12 mouse cellular contexts compared by ENCODE assay signal in genomic region chr2:75061456-75062188, GRCm38 (mm10).
DNase-seq lines count a peak whose midpoint lies in the region; ATAC-seq and TF ChIP-seq lines count a peak whose summit lies in the region.
"Had no signal": no experiment of that assay in that cellular context is flagged by ENCODE, and none has a peak within 500 bp of the region (broad histone marks: within the 10 kb centered on the region; RNA-seq: fewer than 3 reads in every experiment).

No protein-coding gene starts in this region.

- peak overlapping the region; percentile 40; the same call in 1 of the 2 replicates for H3K27ac ChIP-seq in forebrain, postnatal 0 days (ENCODE audit: low read depth, low read length)
- H3K27ac ChIP-seq in forebrain, embryonic 10.5 days, result no peak overlapping the region
- no peak overlapping the region for H3K27ac ChIP-seq in midbrain, embryonic 11.5 days (ENCODE audit: low read depth, low read length)
- no peak overlapping the region for H3K27ac ChIP-seq in midbrain, embryonic 10.5 days (replicated peaks)
- peak overlapping the region; percentile 73 for H3K27ac ChIP-seq in hindbrain, embryonic 14.5 days
- H3K27ac ChIP-seq in stomach, postnatal 0 days (replicated peaks), result no peak overlapping the region
- H3K27ac ChIP-seq: lung, embryonic 15.5 days had no signal

- H3K4me1 ChIP-seq in forebrain, postnatal 0 days (ENCODE audit: insufficient read depth), result no peaks in the 10 kb centered on the region
- H3K4me1 ChIP-seq in forebrain, embryonic 10.5 days, result peaks cover 49% of the 10 kb centered on the region
- H3K4me1 ChIP-seq in midbrain, embryonic 11.5 days (ENCODE audit: control insufficient read depth, insufficient read depth, low read length), result no peaks in the 10 kb centered on the region
- H3K4me1 ChIP-seq in midbrain, embryonic 10.5 days, result peaks cover 36% of the 10 kb centered on the region
- peaks cover 23% of the 10 kb centered on the region; the same call in 1 of the 2 replicates for H3K4me1 ChIP-seq in hindbrain, embryonic 14.5 days (replicated peaks; ENCODE audit: control insufficient read depth, insufficient read depth, low read length)
- no peaks in the 10 kb centered on the region for H3K4me1 ChIP-seq in stomach, postnatal 0 days (replicated peaks; ENCODE audit: control insufficient read depth, insufficient read depth)

- intact Hi-C loops in heart, postnatal 14 days (cut with DNase I), result no loop called here

- TF ChIP-seq CTCF in forebrain, postnatal 0 days (IDR thresholded peaks at IDR 0.05; ENCODE audit: low read depth), result no peak
- TF ChIP-seq CTCF in stomach, postnatal 0 days (IDR thresholded peaks at IDR 0.05; ENCODE audit: low read depth), result peak; percentile 17; the same call in 1 of the 2 replicates

- no peaks in the 10 kb centered on the region for H3K27me3 ChIP-seq in forebrain, postnatal 0 days (ENCODE audit: insufficient read depth, low read length)
- peaks cover 49% of the 10 kb centered on the region for H3K27me3 ChIP-seq in forebrain, embryonic 10.5 days (ENCODE audit: poor library complexity, severe bottlenecking)
- no peaks in the 10 kb centered on the region for H3K27me3 ChIP-seq in midbrain, embryonic 11.5 days (ENCODE audit: control insufficient read depth, insufficient read depth, low read length)
- H3K27me3 ChIP-seq in midbrain, embryonic 10.5 days (ENCODE audit: low read depth, poor library complexity, severe bottlenecking), result peaks cover 26% of the 10 kb centered on the region
- H3K27me3 ChIP-seq in hindbrain, embryonic 14.5 days (ENCODE audit: control insufficient read depth, insufficient read depth, low read length), result no peaks in the 10 kb centered on the region
- no peaks in the 10 kb centered on the region for H3K27me3 ChIP-seq in stomach, postnatal 0 days (ENCODE audit: control insufficient read depth, insufficient read depth, low read length)

- TF ChIP-seq EP300 in stomach, postnatal 0 days (optimal IDR thresholded peaks at IDR 0.05), result no peak

- H3K9me3 ChIP-seq in forebrain, postnatal 0 days (ENCODE audit: low read length), result no peaks in the 10 kb centered on the region
- no peaks in the 10 kb centered on the region for H3K9me3 ChIP-seq in forebrain, embryonic 10.5 days
- H3K9me3 ChIP-seq in midbrain, embryonic 11.5 days (ENCODE audit: control insufficient read depth, low read length), result no peaks in the 10 kb centered on the region
- H3K9me3 ChIP-seq in midbrain, embryonic 10.5 days (replicated peaks), result no peaks in the 10 kb centered on the region
- no peaks in the 10 kb centered on the region for H3K9me3 ChIP-seq in hindbrain, embryonic 14.5 days (ENCODE audit: control insufficient read depth, low read length)
- no peaks in the 10 kb centered on the region for H3K9me3 ChIP-seq in stomach, postnatal 0 days (ENCODE audit: control insufficient read depth, low read length)
- H3K9me3 ChIP-seq: lung, embryonic 15.5 days had no signal

- H3K9ac ChIP-seq in forebrain, postnatal 0 days, result no peak overlapping the region
- H3K9ac ChIP-seq in midbrain, embryonic 11.5 days (ENCODE audit: low read length), result no peak overlapping the region
- H3K9ac ChIP-seq in hindbrain, embryonic 14.5 days, result no peak overlapping the region
- no peak overlapping the region for H3K9ac ChIP-seq in stomach, postnatal 0 days (ENCODE audit: low read length)
- H3K9ac ChIP-seq: lung, embryonic 15.5 days had no signal

- H3K4me2 ChIP-seq in forebrain, postnatal 0 days (ENCODE audit: low read depth), result no peak overlapping the region
- no peak overlapping the region for H3K4me2 ChIP-seq in midbrain, embryonic 11.5 days
- peak overlapping the region; percentile 1 for H3K4me2 ChIP-seq in hindbrain, embryonic 14.5 days (replicated peaks)
- no peak overlapping the region for H3K4me2 ChIP-seq in stomach, postnatal 0 days (replicated peaks; ENCODE audit: low read depth)
- H3K4me2 ChIP-seq: heart, embryonic 11.5 days; lung, embryonic 15.5 days had no signal

- 53% methylated on average over 12 of the region's 12 CpGs for WGBS in forebrain, postnatal 0 days
- 75% methylated on average over 12 of the region's 12 CpGs for WGBS in forebrain, embryonic 10.5 days
- 82% methylated on average over 12 of the region's 12 CpGs for WGBS in midbrain, embryonic 11.5 days
- WGBS in midbrain, embryonic 10.5 days, result 77% methylated on average over 12 of the region's 12 CpGs
- 30% methylated on average over 12 of the region's 12 CpGs for WGBS in hindbrain, embryonic 14.5 days
- 41% methylated on average over 12 of the region's 12 CpGs for WGBS in stomach, postnatal 0 days

- H3K4me3 ChIP-seq in forebrain, postnatal 0 days (ENCODE audit: low read depth, low read length), result no peak overlapping the region
- no peak overlapping the region for H3K4me3 ChIP-seq in forebrain, embryonic 10.5 days
- no peak overlapping the region for H3K4me3 ChIP-seq in midbrain, embryonic 11.5 days (ENCODE audit: low read depth, low read length)
- no peak overlapping the region for H3K4me3 ChIP-seq in midbrain, embryonic 10.5 days
- H3K4me3 ChIP-seq in hindbrain, embryonic 14.5 days (replicated peaks; ENCODE audit: low read length), result no peak overlapping the region
- H3K4me3 ChIP-seq in stomach, postnatal 0 days (ENCODE audit: low read depth, low read length), result no peak overlapping the region
- H3K4me3 ChIP-seq: lung, embryonic 15.5 days; myocyte had no signal

- peak; percentile 32; the same call in 1 of the 2 replicates for ATAC-seq in forebrain, postnatal 0 days
- no peak for ATAC-seq in midbrain, embryonic 11.5 days (ENCODE audit: low FRiP score)
- ATAC-seq in hindbrain, embryonic 14.5 days (ENCODE audit: low FRiP score), result no peak
- no peak for ATAC-seq in stomach, postnatal 0 days (ENCODE audit: low FRiP score, low TSS enrichment)

- peak; percentile 17 for DNase-seq in forebrain, postnatal 0 days
- DNase-seq in forebrain, embryonic 10.5 days (ENCODE audit: extremely low spot score, low spot score), result no peak
- peak; percentile 81 for DNase-seq in midbrain, embryonic 11.5 days (ENCODE audit: low spot score, missing footprints)
- DNase-seq in midbrain, embryonic 10.5 days (ENCODE audit: low spot score), result no peak
- no peak for DNase-seq in hindbrain, embryonic 14.5 days (ENCODE audit: low spot score)
- no peak for DNase-seq in stomach, postnatal 0 days (ENCODE audit: low spot score)
- DNase-seq in urinary bladder, postnatal 36 days (ENCODE audit: low spot score in 2 of 2), result no peak
- DNase-seq in heart, postnatal 14 days, result no peak
- DNase-seq: kidney, postnatal 25 days had no signal

- H3K36me3 ChIP-seq in forebrain, postnatal 0 days (ENCODE audit: insufficient read depth), result no peaks in the 10 kb centered on the region
- H3K36me3 ChIP-seq in forebrain, embryonic 10.5 days (replicated peaks), result no peaks in the 10 kb centered on the region
- H3K36me3 ChIP-seq in midbrain, embryonic 11.5 days (ENCODE audit: control insufficient read depth, insufficient read depth, low read length), result no peaks in the 10 kb centered on the region
- H3K36me3 ChIP-seq in midbrain, embryonic 10.5 days, result no peaks in the 10 kb centered on the region
- H3K36me3 ChIP-seq in hindbrain, embryonic 14.5 days (replicated peaks; ENCODE audit: control insufficient read depth, insufficient read depth), result no peaks in the 10 kb centered on the region
- no peaks in the 10 kb centered on the region for H3K36me3 ChIP-seq in stomach, postnatal 0 days (ENCODE audit: control insufficient read depth, insufficient read depth, low read length)
- H3K36me3 ChIP-seq: lung, embryonic 15.5 days had no signal

Comparison
In these comparisons a context has a peak if more than half of its experiments do, and no peak if none do; other contexts are left out.
1. DNase-seq: peak in forebrain, postnatal 0 days (single experiment) and midbrain, embryonic 11.5 days (single experiment); none in forebrain, embryonic 10.5 days (single experiment), midbrain, embryonic 10.5 days (single experiment), hindbrain, embryonic 14.5 days (single experiment), stomach, postnatal 0 days (single experiment), urinary bladder, postnatal 36 days (0 of 2) and heart, postnatal 14 days (0 of 2).
2. H3K27ac ChIP-seq: peak in forebrain, postnatal 0 days (single experiment) and hindbrain, embryonic 14.5 days (single experiment); none in forebrain, embryonic 10.5 days (single experiment), midbrain, embryonic 11.5 days (single experiment), midbrain, embryonic 10.5 days (single experiment) and stomach, postnatal 0 days (single experiment).